Mouse (Mus musculus): ENCODE data around the gene Ttc27.

The Ttc27 gene

GRCm38 (mm10) chr17:74875740-74876139, 158.2 kb downstream of the Ttc27 start:
- in situ Hi-C loops (cut with MboI, MseI) = no loop called here

DNA sequence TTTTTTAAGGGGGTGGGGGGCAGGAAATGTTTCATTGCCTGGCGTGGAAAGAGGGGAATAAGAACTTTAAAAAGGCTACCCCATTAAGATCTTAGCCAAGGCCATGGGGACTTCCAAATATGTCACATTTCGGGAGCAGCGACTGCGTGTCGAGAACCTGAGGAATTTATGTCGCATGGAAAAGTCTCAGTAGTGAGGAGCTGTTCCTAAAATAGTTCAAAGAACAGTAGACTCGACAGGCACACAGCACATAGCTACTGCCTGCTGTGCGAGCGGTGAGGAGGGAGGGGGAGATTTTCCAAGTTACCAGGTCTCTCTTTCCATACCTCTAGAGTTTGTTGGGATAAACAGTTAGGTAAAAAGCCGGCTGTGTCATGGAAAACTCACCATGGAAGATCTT, 159.4 kb downstream of the Ttc27 start:
- in situ Hi-C loops (cut with MboI, MseI) = no loop called here

- in situ Hi-C loops (cut with MboI, MseI) = no loop called here
These were observed 162.2 kb downstream of the Ttc27 start for GRCm38 (mm10) chr17:74879768-74880167.

DNA sequence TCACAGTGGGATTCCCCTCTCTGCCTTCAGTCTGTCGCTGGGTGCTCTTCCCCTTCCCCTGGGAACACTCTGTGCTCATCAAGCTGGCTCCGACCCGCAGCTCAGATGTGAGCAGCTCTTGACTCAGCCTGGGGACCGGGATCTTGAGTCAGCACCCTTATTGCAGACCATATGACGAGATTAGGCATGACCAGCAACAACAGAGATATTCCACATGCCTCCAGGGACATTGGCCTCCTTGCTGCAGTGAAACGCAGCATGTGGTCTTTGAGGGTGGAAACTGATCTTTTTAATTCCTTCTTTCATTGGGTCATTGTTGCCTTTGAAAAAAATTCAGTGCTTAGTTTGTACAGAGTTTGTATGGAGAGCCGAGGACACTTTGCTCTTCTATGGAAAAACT, 169.5 kb downstream of the Ttc27 start:
- in situ Hi-C loops (cut with MboI, MseI) = no loop called here

- in situ Hi-C loops (cut with MboI, MseI) = no loop called here
These were observed 171.5 kb downstream of the Ttc27 start for GRCm38 (mm10) chr17:74888836-74889534.

DNA sequence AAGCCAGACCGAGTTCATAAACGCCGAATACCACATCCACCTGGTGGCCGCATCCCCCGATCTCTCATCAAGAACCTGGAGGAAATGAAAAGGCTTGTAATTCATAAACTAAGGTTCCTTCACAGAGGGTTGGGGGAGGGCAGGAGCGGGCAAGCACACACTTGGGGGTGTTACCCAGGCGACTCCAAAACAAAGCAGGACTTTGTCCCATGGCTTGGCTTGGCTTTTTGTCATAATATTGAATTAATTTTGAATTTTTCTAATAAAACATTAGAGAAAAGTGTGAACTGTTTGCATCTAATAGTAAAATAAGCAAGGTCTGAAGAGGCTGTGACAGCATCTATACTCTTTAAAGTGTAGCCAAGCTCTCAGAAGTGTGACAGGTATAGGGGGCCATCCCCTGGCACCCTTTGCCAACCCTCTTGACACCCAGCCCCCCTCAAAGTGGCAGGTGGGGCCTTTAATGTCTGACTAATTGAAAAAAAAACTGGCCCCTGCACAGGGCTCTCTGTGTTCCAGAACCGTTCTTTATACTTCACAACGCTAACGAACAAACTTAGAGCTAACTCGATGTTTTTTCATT, 172.1 kb downstream of the Ttc27 start:
- in situ Hi-C loops (cut with MboI, MseI) = no loop called here

DNA sequence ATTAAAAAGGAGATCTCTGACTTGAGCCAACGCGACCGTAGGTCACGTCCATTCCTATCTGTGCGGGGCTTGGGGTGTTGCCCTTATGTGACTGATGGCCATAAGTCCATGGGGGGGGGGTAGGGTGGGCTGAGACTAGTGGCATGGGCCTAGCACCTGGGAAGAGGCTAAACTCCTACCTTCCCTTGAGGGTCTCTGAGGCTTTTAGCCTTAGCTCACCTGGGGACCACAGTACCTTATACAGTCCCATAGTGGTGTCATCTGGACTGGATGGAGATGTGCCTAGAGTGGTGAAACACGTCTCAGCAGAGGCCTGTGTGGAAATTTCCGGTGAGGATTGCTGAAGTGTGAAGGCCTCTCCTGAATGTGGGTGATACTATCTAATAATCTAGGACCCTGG, 184.9 kb downstream of the Ttc27 start:
- in situ Hi-C loops (cut with MboI, MseI) = no loop called here

GRCm38 (mm10) chr17:74903411-74904331, 186.1 kb downstream of the Ttc27 start:
- in situ Hi-C loops (cut with MboI, MseI) = no loop called here

GRCm38 (mm10) chr17:74904332-74904687, 186.8 kb downstream of the Ttc27 start:
- in situ Hi-C loops (cut with MboI, MseI) = no loop called here

- in situ Hi-C loops (cut with MboI, MseI) = no loop called here
These were observed 187.4 kb downstream of the Ttc27 start for GRCm38 (mm10) chr17:74904956-74905355.

- in situ Hi-C loops (cut with MboI, MseI) = no loop called here
These were observed 195.5 kb downstream of the Ttc27 start for GRCm38 (mm10) chr17:74912995-74913394.

Data from regulatory T cell (primary cell).